ENCODE assay signal across 12 mouse cellular contexts in genomic region chr14:31421509-31422295, GRCm38 (mm10). TPM values are rescaled to one million over a fixed set of nuclear protein-coding genes. Genes with fewer than 3 reads are reported as not detected.
DNase-seq lines count a peak whose midpoint lies in the region; TF ChIP-seq lines count a peak whose summit lies in the region.
"Had no signal": no experiment of that assay in that cellular context is flagged by ENCODE, and none has a peak within 500 bp of the region (broad histone marks: within the 10 kb centered on the region; RNA-seq: fewer than 3 reads in every experiment).

No protein-coding gene starts in this region.

- WGBS in liver, adult 2 months: 21% methylated on average over 18 of the region's 18 CpGs
- 86% methylated on average over 18 of the region's 18 CpGs for whole genome bisulfite sequencing in macrophage (ENCODE audit: missing documents)

- H3K9ac ChIP-seq in liver, adult 2 months (ENCODE audit: low read depth, low read length): peak overlapping the region; percentile 7
- H3K9ac ChIP-seq: hindbrain, embryonic 14.5 days had no signal

- no peaks in the 10 kb centered on the region for H3K27me3 ChIP-seq in liver, adult 2 months (ENCODE audit: control insufficient read depth, insufficient read depth, low read length)

- H3K4me3 ChIP-seq in liver, adult 2 months (ENCODE audit: insufficient read depth, low read depth, low read length): no peak overlapping the region
- no peak overlapping the region for H3K4me3 ChIP-seq in macrophage (ENCODE audit: inconsistent target)
- H3K4me3 ChIP-seq: megakaryocyte, embryonic 14.5 days had no signal

- peaks cover 58% of the 10 kb centered on the region for H3K4me1 ChIP-seq in liver, adult 2 months (ENCODE audit: control insufficient read depth, insufficient read depth, low read length)

- H3K36me3 ChIP-seq in liver, adult 2 months (ENCODE audit: control insufficient read depth, insufficient read depth, low read length): peaks cover 3% of the 10 kb centered on the region; the same call in 1 of the 2 replicates
- peaks cover 26% of the 10 kb centered on the region for H3K36me3 ChIP-seq in macrophage (ENCODE audit: inconsistent target)

- no peak for TF ChIP-seq POLR2A in liver, adult 2 months (IDR thresholded peaks at IDR 0.05; ENCODE audit: extremely low read depth, insufficient read depth, low read length)

- H3K79me2 ChIP-seq in liver, adult 2 months (ENCODE audit: control insufficient read depth, insufficient read depth, low read length): peaks cover 55% of the 10 kb centered on the region
- H3K79me2 ChIP-seq in macrophage (ENCODE audit: inconsistent target): peaks cover 89% of the 10 kb centered on the region

- no peak for TF ChIP-seq CTCF in liver, adult 2 months (IDR thresholded peaks at IDR 0.05; ENCODE audit: low read depth, low read length)

- H3K27ac ChIP-seq in liver, adult 2 months (replicated peaks; ENCODE audit: insufficient read depth, low read depth, low read length): peak overlapping the region; percentile 100
- H3K27ac ChIP-seq in macrophage: peak overlapping the region; percentile 93
- H3K27ac ChIP-seq: hindbrain, embryonic 14.5 days had no signal

- DNase-seq in adrenal gland, adult 2 months: peak; percentile 10
- no peak for DNase-seq in adrenal gland, adult (ENCODE audit: inconsistent age in 2 of 2, low spot score in 1 of 2)
- peak; percentile 93 for DNase-seq in liver, adult 2 months (ENCODE audit: extremely low read depth, low read depth, low spot score)
- DNase-seq in liver: no peak
- DNase-seq in kidney, postnatal 10 days: peak; percentile 80
- no peak for DNase-seq in T-cell, adult 2 months (ENCODE audit: low spot score)
- DNase-seq in ovary, adult 18-20 months (ENCODE audit: low spot score): no peak
- DNase-seq: cerebellum, postnatal 14 days; lung, adult 2 months had no signal

RNA-seq across cellular contexts. Expression of gene Sh3bp5, which starts 14.2 kb away (rescaled TPM):
- total RNA-seq in adrenal gland, adult 2 months (2021): 100 to 1,000 TPM; 111 to 164 TPM
- polyA plus RNA-seq in adrenal gland, adult 2 months (2012; rRNA removed): 21.1 and 28.5 TPM in 2 replicates
- 37.1 and 37.7 TPM in 2 replicates for total RNA-seq in liver, adult 2 months (2014; rRNA removed)
- 22.6 and 26.1 TPM in 2 replicates for polyA plus RNA-seq in liver, adult 2 months (2012; rRNA removed)
- total RNA-seq in macrophage (2018; cell fraction: chromatin; rRNA removed): 100 to 1,000 TPM in 16 of 26 experiments, 10 to 100 TPM in 10; 59.6 to 272 (median 117) TPM
- 100 to 1,000 TPM in 24 of 26 experiments, 10 to 100 TPM in 2; 96.2 to 190 (median 141) TPM for total RNA-seq in macrophage (2018; cell fraction: cytosol; rRNA removed)
- 100 to 1,000 TPM in 18 of 26 experiments, 10 to 100 TPM in 8; 64.7 to 176 (median 139) TPM for total RNA-seq in macrophage (2018; cell fraction: nucleus; rRNA removed)
- polyA plus RNA-seq in macrophage (2018): 90.6 to 150 TPM (median 150 TPM) in 3 replicates

Comparison
In these comparisons a context has a peak if more than half of its experiments do, and no peak if none do; other contexts are left out.
1. DNase-seq: peak in adrenal gland, adult 2 months (single experiment), liver, adult 2 months (single experiment) and kidney, postnatal 10 days (single experiment); none in adrenal gland, adult (0 of 2), liver (single experiment), T-cell, adult 2 months (single experiment) and ovary, adult 18-20 months (single experiment).